Mouse (Mus musculus) c-Kit-positive CD71-positive TER-119-negative erythroid progenitor cells, embryonic 14.5 days (primary cell): ENCODE data around the gene Col11a2.

ENCODE experiments used
- DNase-seq: peaks from one replicate; pipeline ENCODE4 v3.0.0-alpha.2; 2013; ENCODE audit warnings: low read depth

The Col11a2 gene

GRCm38 (mm10) chr17:34026221-34026620 is 13.0 kb upstream of the Col11a2 start:
- DNase-seq = no peak

- no peak for DNase-seq
Measured at GRCm38 (mm10) chr17:34026917-34027655, 12.2 kb upstream of the Col11a2 start.

- DNase-seq = peak; percentile 87
Measured at GRCm38 (mm10) chr17:34027656-34028223, 11.5 kb upstream of the Col11a2 start, which contains the start of gene H2-Ke6. TSS of gene H2-Ke6 (minus strand) at chr17:34028060.

GRCm38 (mm10) chr17:34028501-34029149 is 10.6 kb upstream of the Col11a2 start:
- DNase-seq = no peak

GRCm38 (mm10) chr17:34029150-34029889 is 9.9 kb upstream of the Col11a2 start:
- no peak for DNase-seq

- DNase-seq = no peak
Measured at GRCm38 (mm10) chr17:34029890-34030595, 9.2 kb upstream of the Col11a2 start.

- DNase-seq = no peak
Measured at GRCm38 (mm10) chr17:34030861-34031326, 8.3 kb upstream of the Col11a2 start.

GRCm38 (mm10) chr17:34031465-34032173 is 7.6 kb upstream of the Col11a2 start, which contains the start of the genes Slc39a7 and Rxrb:
TSS of gene Slc39a7 (minus strand) at chr17:34031682.
TSS of gene Rxrb (plus strand) at chr17:34031812.
- peak; percentile 97 for DNase-seq

- no peak for DNase-seq
Measured at GRCm38 (mm10) chr17:34032174-34032632, 7.0 kb upstream of the Col11a2 start.

- no peak for DNase-seq
Measured at GRCm38 (mm10) chr17:34032806-34033205, 6.4 kb upstream of the Col11a2 start.

GRCm38 (mm10) chr17:34033441-34033840 is 5.8 kb upstream of the Col11a2 start:
- DNase-seq = no peak

GRCm38 (mm10) chr17:34034064-34034463 is 5.2 kb upstream of the Col11a2 start:
- peak; percentile 81 for DNase-seq

- DNase-seq = no peak
Measured at GRCm38 (mm10) chr17:34035517-34035916, 3.7 kb upstream of the Col11a2 start.

GRCm38 (mm10) chr17:34036647-34037046 is 2.6 kb upstream of the Col11a2 start:
- DNase-seq = no peak

GRCm38 (mm10) chr17:34037241-34037640 is 2.0 kb upstream of the Col11a2 start:
- no peak for DNase-seq

GRCm38 (mm10) chr17:34038440-34038839 is 797 bp upstream of the Col11a2 start:
- DNase-seq = no peak

- DNase-seq = no peak
Measured at GRCm38 (mm10) chr17:34039562-34040450, 569 bp downstream of the Col11a2 start.

GRCm38 (mm10) chr17:34045941-34046340 is 6.7 kb downstream of the Col11a2 start:
- DNase-seq = no peak

GRCm38 (mm10) chr17:34047404-34048050 is 8.3 kb downstream of the Col11a2 start:
- no peak for DNase-seq
